Mouse (Mus musculus) heart, adult 2 months (tissue): ENCODE measurements at regions not wholly inside any gene's neighbourhood (a gene's known extent, or its start where the extent isn't known, plus 50 kb on each side); places are given as distances from the start of the nearest gene placed in this dataset.

Experiments used
- CTCF ChIP-seq: fragments of 200-600 bp; IDR thresholded peaks from 2 replicates; pipeline ENCODE4 v1.8.1; 2022; ENCODE audit warnings: antibody characterized with exemption, mild to moderate bottlenecking, moderate library complexity
- EP300 ChIP-seq: fragments of 200-500 bp; IDR thresholded peaks from 2 replicates; pipeline ENCODE4 v1.6.1; 2011; ENCODE audit warnings: low read depth, low read length, control low read depth; ENCODE audit not compliant: insufficient read depth

- TF ChIP-seq CTCF (no peak), EP300 (no peak)
These were observed 213.4 kb upstream of the Mkln1 start for GRCm38 (mm10) chr6:31185151-31185550.
